Mouse (Mus musculus) spleen, postnatal 4 days (tissue): ENCODE measurements around the gene Slc2a5.

ENCODE experiments used
- DNase-seq, 2 experiments: peaks; one replicate each; pipeline ENCODE4 v3.0.0; 2022; ENCODE audit warnings: low spot score in 2 of 2

Gene Slc2a5

DNA sequence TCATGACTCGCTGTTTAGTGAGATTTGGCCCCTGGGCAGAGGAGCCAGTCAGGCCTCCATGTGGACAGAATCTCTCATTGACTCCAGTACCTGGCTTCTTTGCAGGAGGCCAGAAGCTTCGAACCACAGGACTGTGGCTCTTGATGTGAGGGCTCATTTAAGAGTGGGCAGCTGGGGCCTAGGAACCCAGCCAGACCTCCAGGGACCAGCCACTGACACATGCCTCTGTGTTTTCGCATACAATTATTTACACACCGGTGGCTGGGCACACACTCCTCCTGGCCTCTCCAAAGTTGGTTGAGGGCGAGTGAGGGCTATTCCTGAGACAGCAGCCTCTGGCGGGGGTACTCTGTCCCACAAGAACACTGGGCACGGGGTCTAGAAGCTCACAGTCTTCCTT is 21.3 kb downstream of the Slc2a5 start:
- no peak for DNase-seq

DNA sequence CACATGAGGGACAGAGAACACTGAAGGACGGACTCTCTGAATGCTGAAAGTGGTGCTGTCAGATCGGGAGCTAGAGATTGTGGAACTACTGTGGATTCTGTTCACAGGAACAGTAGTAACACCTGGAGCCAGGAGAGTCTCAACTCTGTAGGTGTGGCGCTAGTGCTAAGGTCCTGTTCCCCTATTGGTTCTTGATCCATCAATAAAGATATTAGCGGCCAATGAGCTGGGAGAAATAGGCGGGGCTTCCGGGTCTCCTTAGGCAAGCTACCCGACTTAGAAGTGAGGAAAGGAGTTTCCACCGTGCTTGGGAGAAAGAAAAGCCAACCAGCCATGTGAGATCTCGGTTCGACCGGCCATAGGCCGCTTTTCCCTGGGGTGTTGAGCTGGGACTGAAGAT is 25.2 kb downstream of the Slc2a5 start:
- DNase-seq, result no peak

DNA sequence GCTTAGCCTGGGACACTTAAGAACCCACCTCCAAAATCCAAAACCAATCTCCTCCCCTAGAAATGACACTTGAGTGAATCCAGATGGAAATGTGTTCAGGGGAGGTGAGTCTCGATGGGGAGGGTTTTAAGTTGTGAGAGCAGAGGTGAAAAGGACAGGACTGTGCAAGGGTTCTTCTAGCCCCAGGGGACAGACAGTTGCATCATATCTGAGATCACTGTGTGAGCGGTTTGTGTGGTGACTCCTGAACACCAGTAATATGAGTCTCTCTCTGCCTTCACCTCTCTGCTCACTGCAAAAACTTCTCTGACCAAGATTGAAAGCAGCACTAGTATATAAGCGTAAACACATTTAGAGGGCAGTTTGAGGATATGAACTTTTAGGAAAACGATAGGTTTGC is 27.2 kb downstream of the Slc2a5 start:
- no peak for DNase-seq

DNA sequence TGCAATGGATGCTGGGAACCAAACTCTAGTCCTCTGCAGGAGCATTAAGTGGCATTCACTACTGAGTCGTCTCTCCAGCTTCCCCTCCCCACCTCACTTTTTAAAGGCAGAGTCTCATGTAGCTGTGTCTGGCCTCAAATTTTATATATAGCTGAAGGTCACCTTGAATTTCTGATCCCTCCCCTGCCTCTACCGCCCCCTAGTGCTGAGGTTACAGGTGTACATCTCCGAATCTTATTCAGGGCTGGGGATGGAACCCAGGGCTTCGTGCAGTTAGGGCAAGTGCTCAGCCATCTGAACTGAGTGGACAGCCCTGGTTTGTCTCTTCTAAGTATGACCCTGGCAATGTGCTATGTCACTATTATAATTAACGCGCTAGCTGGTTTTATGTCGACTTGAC is 32.0 kb downstream of the Slc2a5 start:
- no peak for DNase-seq

DNA sequence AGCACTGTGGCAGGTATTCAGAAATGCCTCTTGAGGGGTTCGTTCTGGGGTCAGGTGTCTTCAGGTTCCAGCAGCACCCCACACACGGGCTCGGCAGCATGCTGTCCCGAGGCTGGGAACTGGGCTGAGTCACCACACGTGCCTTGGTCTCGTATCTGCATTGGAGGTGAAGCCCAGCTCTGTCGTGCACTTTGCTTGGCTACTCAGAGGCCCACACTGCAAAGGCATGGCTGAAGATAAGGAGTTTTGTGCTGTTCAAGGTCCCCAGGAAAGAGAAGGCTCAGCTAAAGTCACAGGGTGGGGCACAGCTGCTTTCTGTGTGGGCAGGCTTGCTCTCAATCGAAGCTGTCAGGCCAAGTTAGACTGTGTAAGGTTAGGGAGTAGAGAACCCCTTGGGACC is 33.4 kb downstream of the Slc2a5 start:
- no peak for DNase-seq

DNA sequence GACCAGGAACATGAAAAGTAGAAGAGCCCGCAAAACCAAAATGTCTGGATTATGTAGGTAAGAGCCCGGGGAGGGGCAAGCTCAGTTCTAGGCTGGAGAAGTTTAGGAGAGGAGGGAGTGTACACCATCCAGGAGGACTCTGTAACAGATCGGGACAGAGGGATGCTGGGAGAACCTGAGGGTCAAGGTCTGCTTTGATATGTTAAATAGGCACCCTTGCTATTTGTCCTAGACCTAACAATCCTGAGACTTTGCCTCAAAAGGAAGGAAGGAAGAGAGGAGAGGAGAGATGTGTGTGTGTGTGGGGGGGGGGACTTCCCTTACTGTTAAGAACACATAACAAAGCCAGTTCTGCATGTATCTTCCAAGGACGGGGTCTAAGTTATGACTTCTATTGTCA is 36.2 kb downstream of the Slc2a5 start:
- no peak for DNase-seq

DNA sequence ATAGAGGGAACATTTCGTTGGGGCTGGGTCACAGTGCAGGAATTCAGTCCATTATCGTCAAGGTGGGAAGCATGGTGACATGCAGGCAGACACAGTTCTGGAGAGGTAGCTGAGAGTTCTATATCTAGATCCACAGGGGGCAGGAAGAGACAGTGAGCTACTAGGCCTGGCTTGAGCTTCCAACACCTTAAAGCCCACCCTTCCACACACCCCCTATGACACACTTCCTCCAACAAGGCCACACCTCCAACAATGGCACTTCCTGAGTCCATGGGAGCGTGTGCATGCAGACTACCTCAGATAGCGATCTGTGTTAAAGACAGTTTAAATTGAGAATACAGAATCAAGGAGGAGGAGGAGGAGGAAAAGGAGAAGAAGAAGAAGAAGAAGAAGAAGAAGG is 36.6 kb downstream of the Slc2a5 start:
- no peak for DNase-seq

DNA sequence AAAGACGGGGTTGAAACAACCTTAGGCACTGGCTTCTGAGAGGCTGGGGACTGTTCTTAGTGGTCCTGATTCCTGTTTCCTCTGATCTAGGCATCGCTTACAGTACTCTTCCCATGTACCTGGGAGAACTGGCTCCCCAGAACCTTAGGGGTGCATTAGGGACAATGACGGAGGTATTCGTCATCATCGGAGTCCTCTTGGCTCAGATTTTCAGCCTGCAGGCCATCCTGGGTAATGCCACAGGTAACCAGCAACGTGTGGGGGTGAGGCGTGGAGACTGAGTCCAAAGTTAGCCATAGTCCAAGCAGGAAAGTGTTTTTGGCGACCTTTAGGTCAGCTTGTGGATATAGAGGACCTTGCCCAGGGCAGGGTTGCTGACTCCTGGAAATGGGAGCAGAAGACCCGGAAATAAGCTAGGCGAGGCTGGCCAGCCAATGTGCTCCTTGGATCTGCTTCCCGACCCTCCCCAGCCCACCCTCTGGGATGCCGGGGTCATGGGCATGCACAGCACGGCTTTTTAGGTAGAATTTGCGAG is 38.3 kb downstream of the Slc2a5 start:
- no peak for DNase-seq

DNA sequence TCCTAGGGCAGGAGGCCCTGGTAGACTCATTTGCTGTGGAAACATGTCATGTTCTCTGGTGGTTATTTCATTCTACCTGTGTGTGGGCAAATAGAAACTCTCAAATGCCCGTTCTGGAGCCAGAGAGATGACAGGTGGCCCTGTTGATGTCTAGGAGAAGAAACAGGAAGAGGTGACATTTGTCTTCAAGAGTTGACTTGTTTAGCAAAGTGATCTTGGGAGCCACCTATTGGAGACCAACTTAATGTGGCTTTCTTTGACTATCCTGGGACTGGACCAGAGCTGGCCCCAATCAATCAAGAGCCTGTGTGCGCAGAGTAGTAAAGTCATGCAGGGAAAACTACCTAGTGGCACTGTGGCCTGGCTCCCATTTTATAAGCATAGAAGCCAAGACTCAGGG is 40.4 kb downstream of the Slc2a5 start:
- DNase-seq, result no peak

DNA sequence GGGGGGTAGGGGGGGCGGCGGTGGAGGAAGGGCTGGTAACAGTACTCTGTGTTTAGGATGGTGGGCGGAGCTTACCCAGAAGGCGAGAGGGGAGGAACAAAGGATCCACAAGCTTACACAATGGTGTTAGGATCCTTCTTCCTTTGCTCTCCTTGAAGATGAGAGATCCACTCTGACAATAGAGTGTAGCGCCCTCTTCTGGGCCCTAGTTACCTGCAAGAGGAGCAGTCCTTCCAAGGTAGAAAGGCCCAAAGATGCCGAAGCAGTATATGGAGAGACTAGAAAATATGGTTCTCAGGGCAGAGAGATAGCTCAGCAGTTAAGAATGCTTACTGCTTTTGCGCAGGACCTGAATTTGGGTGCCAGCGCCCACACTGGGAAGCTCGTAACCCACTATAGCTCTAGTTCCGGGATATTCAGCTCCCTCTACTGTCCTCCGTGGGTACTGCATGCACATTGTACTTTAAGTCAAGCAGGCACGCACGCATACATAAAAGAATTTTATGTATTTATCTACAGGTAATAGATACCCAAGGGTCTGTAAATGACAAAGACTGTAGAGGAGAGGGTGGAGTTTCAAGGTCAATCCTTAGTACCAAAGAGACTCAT is 43.6 kb downstream of the Slc2a5 start:
- DNase-seq, result no peak

DNA sequence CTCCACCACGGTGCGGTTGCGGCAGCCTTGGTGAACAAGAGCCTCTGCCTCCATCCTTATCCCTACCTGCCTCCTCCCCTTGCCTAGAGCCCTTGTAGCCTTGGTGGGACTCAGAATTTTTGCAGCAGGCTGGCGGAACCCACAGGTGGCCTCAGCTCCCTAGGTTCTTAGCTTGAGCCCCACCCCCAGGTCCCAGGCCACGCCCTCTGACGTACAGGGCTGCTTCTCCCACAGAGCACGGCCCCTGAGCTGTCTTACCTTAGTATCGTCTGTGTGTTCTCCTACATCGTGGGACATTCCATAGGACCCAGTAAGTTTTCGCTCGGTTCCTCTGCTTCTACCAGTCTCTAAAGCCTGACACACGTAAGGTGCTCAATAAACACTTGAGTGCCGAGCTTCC is 45.8 kb downstream of the Slc2a5 start:
- no peak for DNase-seq

DNA sequence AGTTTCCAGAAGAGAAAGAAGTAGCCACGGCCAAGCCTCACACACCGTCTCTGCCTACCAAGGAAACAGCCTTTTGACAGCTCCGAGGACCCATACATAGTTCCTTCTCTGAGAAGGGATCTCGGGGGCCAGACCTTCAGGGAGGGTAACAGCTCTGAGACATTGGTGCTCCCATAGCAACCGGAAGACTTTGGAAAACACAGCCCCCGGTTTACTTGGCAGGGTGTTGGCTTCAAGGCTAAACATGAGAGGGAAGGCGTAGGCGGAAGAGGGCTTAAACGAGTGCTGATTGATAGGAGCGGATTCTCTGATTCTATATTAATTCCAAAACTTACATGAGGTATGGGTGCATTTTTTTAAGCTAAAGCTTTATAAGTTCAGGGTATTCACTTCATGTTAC is 49.3 kb downstream of the Slc2a5 start:
- no peak for DNase-seq

DNA sequence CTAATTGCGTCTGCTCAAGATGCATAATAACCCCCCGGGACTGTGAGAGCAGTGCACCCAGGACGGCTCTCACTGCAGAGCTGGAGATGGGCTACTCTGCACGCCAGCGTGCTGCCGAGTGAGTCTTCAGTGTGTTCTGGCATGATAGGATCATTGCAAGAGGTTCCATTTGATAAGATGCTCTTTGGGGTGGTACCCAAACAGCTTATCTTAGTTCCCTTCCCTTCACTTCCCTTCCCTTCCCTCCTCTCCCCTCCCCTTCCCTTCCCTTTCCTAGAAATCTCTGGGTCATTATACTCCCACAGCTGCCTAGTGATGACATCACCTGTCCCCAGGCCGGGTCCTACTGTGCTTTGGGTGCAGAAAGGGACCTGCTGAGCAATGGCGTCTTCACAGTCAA is 53.0 kb downstream of the Slc2a5 start:
- no peak for DNase-seq

DNA sequence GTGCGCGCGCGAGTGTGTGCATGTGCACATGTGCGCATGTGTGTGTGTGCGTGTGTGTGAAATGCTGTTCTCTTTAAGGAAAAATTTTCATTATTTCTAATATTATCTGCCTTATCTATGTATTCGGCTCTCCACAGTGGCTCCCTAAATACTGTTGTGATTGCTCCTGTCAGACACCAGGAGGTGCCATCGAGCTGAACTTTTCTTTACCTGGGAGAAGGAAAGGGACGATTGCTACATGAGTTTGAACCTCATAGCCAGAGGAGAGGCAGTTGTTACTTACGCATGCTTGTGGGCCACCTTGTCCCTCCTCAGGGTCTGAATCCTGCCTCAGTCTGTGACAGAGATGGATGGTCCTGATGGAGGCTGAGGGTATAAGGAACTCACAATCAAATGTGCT is 54.2 kb downstream of the Slc2a5 start:
- DNase-seq, result no peak

DNA sequence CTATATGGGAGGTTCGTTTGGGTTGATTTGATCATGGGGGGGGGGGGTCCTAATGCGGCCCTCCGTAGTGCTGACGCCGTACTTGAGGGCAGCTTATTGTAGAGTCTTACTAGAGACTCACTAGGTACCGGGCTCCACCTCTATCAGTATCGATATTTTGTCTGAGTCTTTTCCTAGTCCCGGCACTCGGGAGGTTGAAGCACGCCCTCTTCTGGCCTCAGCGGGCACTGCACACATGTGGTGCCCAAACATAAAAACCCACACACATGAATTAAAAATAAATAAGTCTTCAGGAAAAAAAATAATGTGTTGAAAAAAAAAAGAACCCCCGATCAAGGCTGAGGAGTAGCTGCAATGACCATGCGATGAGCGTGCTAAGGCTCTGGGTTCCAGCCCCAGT is 54.9 kb downstream of the Slc2a5 start:
- DNase-seq, result no peak

DNA sequence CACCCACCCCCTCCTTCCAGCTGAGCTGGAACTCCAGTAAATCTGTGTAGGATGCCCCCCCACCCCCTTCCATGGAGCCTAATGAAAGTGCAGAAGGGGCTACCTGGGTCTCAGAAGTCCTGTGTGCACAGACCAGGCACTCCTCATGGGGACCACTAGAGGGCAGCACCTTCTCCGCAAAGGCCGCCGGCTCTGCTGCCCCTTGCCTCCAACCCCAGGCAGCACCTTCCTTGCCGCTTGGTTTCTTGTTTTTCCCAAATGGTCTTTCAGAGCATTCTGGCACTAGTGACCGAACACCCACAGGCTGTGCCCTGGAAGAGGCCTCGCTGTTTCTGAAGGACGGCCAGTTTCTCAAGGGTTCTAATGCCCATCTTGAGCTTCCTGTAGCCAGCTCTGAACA is 57.5 kb downstream of the Slc2a5 start:
- DNase-seq, result peak in 1 of 2 experiments; percentile 72

DNA sequence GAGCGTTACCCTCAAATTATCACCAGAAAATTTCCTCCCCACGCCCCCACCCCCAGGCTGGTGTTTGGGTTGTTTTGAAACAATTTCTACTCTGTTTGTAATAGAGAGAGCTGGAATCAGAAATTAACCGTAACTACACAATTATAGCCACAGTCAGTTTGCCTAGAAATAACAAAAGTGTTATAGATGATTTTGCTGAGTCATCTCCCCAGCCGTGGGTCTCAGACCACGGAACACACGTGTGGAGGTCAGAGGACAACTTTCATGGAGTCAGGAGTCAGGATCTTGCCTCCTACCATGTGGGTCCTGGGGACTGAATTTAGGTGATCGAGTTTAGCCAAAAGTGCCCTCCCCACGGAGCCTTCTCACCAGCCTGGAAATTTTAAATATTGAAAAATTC is 58.0 kb downstream of the Slc2a5 start:
- DNase-seq, result no peak

DNA sequence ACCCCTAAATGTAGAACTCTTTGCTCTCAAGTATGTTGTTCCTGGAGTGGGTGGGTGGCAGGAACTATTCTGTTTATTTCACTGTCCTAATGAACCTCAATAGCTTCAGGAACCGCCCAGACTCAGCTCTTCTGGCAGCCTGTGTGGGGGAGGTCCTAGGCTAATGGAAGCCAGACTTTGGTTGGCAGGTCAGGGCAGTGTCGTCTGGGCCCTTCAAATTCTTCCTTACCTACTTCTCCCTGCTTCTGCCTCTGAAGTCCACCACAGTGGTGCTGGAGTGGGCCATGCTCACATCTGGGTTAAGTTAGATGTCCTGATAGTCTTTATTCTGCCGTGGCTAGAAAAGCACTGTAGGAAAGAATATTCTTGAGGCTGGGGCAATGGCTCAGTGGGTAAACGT is 59.0 kb downstream of the Slc2a5 start:
- no peak for DNase-seq

DNA sequence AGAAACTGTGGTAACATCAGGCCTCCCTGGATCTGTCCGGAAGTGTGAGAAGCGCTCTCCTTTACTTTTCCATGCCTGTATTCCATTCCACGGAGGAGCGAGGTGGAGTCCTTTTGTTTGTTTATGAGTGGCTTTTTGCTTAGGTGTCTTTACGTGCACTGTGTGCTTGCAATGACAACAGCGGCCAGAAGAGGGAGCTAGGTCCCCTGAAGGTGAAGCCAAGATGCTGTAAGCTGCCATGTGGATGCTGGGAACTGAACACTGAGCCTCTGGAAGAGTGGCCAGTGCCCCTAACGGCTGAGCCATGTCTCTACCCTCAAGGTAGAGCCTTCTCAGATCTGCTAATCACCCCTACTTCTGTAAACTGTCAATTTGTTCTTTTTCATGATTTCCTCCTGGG is 62.2 kb downstream of the Slc2a5 start:
- DNase-seq, result no peak

DNA sequence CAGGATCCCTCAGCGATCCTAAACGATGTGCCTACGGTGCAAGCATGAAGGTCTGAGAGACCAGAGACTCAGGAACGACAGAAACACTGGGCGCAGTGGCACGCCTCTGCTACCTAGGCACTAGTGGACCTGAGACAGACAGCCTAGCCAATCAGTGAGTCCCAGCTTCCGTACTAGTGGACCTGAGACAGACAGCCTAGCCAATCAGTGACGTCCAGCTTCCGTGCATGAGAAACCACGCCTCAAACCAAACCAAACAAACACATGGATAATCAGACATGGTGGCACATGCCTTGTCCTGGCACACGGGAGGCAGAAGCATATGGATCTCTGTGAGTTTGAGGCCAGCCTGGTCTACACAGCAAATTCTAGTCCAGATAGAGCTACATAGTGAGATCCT is 69.2 kb downstream of the Slc2a5 start:
- DNase-seq, result no peak

DNA sequence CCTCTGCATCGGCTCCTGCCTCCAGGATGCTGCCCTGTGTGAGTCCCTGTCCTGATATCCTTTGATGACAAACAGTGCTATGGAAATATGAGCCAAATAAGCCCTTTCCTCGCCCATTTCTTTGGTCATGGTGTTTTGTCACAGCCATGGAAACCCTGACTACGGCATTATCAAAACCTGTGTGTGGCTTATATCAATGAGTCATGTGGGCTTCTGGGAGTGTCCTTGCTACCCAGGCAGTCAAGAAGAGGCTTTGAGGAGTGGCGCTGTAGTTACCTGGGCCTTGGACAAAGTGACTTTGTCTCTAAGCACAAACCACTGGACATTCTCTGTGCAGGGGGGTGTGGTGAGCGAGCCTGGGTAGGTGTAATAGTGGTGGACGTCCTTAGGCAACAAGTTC is 73.1 kb downstream of the Slc2a5 start:
- DNase-seq, result no peak
